ENCODE assay signal across 31 mouse cellular contexts in the genomic region with DNA sequence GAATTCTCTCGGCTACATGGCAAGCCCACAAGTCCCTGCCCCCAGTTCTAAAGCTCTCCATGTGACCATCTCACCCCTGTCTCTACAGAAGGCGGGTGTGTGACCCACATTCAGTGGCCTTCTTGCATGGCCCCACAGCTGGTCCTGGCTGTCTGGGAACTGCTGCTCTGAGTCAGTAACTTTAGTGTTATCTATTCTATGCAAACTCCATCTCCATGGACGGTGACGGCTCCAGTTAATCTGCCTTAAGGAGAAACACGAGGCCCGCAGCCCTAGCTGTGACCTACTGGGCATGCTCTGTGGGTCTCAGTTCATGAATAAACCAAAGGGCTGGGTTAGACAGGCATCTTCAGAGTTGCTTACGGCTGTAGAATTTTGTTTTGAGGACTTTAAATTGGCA. TPM values are rescaled to one million over a fixed set of nuclear protein-coding genes. Genes with fewer than 3 reads are reported as not detected.
DNase-seq lines count a peak whose midpoint lies in the region; ATAC-seq and TF ChIP-seq lines count a peak whose summit lies in the region.
"Had no signal": no experiment of that assay in that cellular context is flagged by ENCODE, and none has a peak within 500 bp of the region (broad histone marks: within the 10 kb centered on the region; RNA-seq: fewer than 3 reads in every experiment).

No protein-coding gene starts in this region.

- H3K9me3 ChIP-seq in erythroblast, embryonic 14.5 days (ENCODE audit: control insufficient read depth, low read length): no peaks in the 10 kb centered on the region
- no peaks in the 10 kb centered on the region for H3K9me3 ChIP-seq in heart, embryonic 13.5 days
- H3K9me3 ChIP-seq in MEL (replicated peaks; ENCODE audit: insufficient read depth, low read length): no peaks in the 10 kb centered on the region
- H3K9me3 ChIP-seq in liver, embryonic 14.5 days (ENCODE audit: control insufficient read depth, low read length): no peaks in the 10 kb centered on the region
- H3K9me3 ChIP-seq: embryonic facial prominence, embryonic 15.5 days; heart, embryonic 15.5 days; hindbrain, embryonic 10.5 days; limb, embryonic 12.5 days; neural tube, embryonic 13.5 days; stomach, embryonic 15.5 days had no signal

- no peak for TF ChIP-seq RAD21 in MEL (IDR thresholded peaks at IDR 0.05; ENCODE audit: low read depth, low read length)

- H3K79me2 ChIP-seq in MEL (ENCODE audit: control insufficient read depth, insufficient read depth, low read length, poor library complexity): 0 out of 2 replicates have a peak, but pooled peaks cover 5% of the 10 kb centered on the region

- intact Hi-C loops in heart, postnatal 25 days (cut with DNase I): no loop called here

- H3K27me3 ChIP-seq in erythroblast, embryonic 14.5 days (ENCODE audit: control insufficient read depth): no peaks in the 10 kb centered on the region; the same call in 1 of the 2 replicates
- no peaks in the 10 kb centered on the region for H3K27me3 ChIP-seq in heart, embryonic 13.5 days (replicated peaks)
- no peaks in the 10 kb centered on the region for H3K27me3 ChIP-seq in MEL (ENCODE audit: control insufficient read depth in 1 of 2, insufficient read depth in 2 of 2, low read length in 2 of 2)
- H3K27me3 ChIP-seq in liver, embryonic 14.5 days (ENCODE audit: control insufficient read depth, insufficient read depth, low read length): no peaks in the 10 kb centered on the region
- H3K27me3 ChIP-seq: embryonic facial prominence, embryonic 15.5 days; heart, embryonic 15.5 days; limb, embryonic 12.5 days; neural tube, embryonic 13.5 days; stomach, embryonic 15.5 days had no signal

- no peak for TF ChIP-seq POLR2A in MEL (IDR thresholded peaks at IDR 0.05; ENCODE audit: control insufficient read depth in 1 of 2, insufficient read depth in 1 of 2, low read depth in 1 of 2, low read length in 2 of 2, poor library complexity in 1 of 2)

- no peak for TF ChIP-seq EP300 in MEL (IDR thresholded peaks at IDR 0.05; ENCODE audit: low read depth in 1 of 2, low read length in 2 of 2)
- TF ChIP-seq EP300 in liver, embryonic 14.5 days (IDR thresholded peaks at IDR 0.05; ENCODE audit: low read depth): peak; percentile 43; the same call in 1 of the 2 replicates

- H3K9ac ChIP-seq in heart, embryonic 13.5 days: 0 out of 2 replicates have a peak overlapping the region, but pooled peaks have one; percentile 28
- no peak overlapping the region for H3K9ac ChIP-seq in MEL (ENCODE audit: control insufficient read depth, low read depth, low read length, poor library complexity, severe bottlenecking)
- H3K9ac ChIP-seq in liver, embryonic 14.5 days (replicated peaks): peak overlapping the region; percentile 49
- H3K9ac ChIP-seq: embryonic facial prominence, embryonic 15.5 days; heart, embryonic 15.5 days; limb, embryonic 12.5 days; lung, embryonic 14.5 days; neural tube, embryonic 13.5 days; stomach, embryonic 15.5 days had no signal

- peaks cover 80% of the 10 kb centered on the region for H3K36me3 ChIP-seq in erythroblast, embryonic 14.5 days (ENCODE audit: control insufficient read depth)
- H3K36me3 ChIP-seq in heart, embryonic 13.5 days: peaks cover 23% of the 10 kb centered on the region
- H3K36me3 ChIP-seq in MEL (ENCODE audit: control insufficient read depth in 1 of 2, insufficient read depth in 2 of 2, low read length in 2 of 2): peaks cover 0 to 22% of the 10 kb centered on the region in 2 experiments; a peak in 2 of 4 replicates
- H3K36me3 ChIP-seq in liver, embryonic 14.5 days (replicated peaks; ENCODE audit: control insufficient read depth, insufficient read depth, low read depth): peaks cover 45% of the 10 kb centered on the region
- H3K36me3 ChIP-seq: embryonic facial prominence, embryonic 15.5 days; neural tube, embryonic 13.5 days; stomach, embryonic 15.5 days had no signal

- WGBS in heart, embryonic 13.5 days: 58% methylated on average over 7 of the region's 7 CpGs
- WGBS in liver, embryonic 14.5 days (ENCODE audit: insufficient replicate concordance): 23% methylated on average over 7 of the region's 7 CpGs

- DNase-seq in heart, postnatal 25 days (ENCODE audit: low spot score): no peak
- DNase-seq in MEL (ENCODE audit: low read depth, low spot score): peak; percentile 61
- peak in 1 of 3 experiments; percentile 62 for DNase-seq in liver, embryonic 14.5 days (ENCODE audit: low read depth in 3 of 3, low spot score in 3 of 3)
- no peak for DNase-seq in thymus, postnatal 36 days
- no peak for DNase-seq in ovary, postnatal 14 days (ENCODE audit: low spot score)
- DNase-seq: adrenal gland, postnatal 14 days; cerebellum, adult 11 months; cerebellum, postnatal 10 days; kidney, adult 2 months; kidney, postnatal 10 days; lung, embryonic 14.5 days; lung, postnatal 36 days; right cerebral cortex, postnatal 25 days; thymus, adult 18-20 months had no signal

- H3K4me1 ChIP-seq in erythroblast, embryonic 14.5 days (ENCODE audit: control insufficient read depth): peaks cover 90% of the 10 kb centered on the region
- peaks cover 51% of the 10 kb centered on the region for H3K4me1 ChIP-seq in heart, embryonic 13.5 days
- peaks cover 20 to 31% of the 10 kb centered on the region in 2 experiments for H3K4me1 ChIP-seq in MEL (ENCODE audit: control insufficient read depth in 1 of 2, insufficient read depth in 2 of 2, low read length in 2 of 2)
- H3K4me1 ChIP-seq in liver, embryonic 14.5 days (replicated peaks; ENCODE audit: control insufficient read depth in 2 of 2, insufficient read depth in 2 of 2, low read length in 1 of 2): peaks cover 34 to 50% of the 10 kb centered on the region in 2 experiments

- H3K27ac ChIP-seq in heart, embryonic 13.5 days (replicated peaks): no peak overlapping the region
- peak overlapping the region; percentile 33; the same call in 1 of the 2 replicates for H3K27ac ChIP-seq in MEL (ENCODE audit: control insufficient read depth, low read depth, low read length)
- peak overlapping the region; percentile 75 for H3K27ac ChIP-seq in liver, embryonic 14.5 days
- H3K27ac ChIP-seq: embryonic facial prominence, embryonic 15.5 days; heart, embryonic 15.5 days; neural tube, embryonic 13.5 days; stomach, embryonic 15.5 days had no signal

- TF ChIP-seq CTCF in MEL (IDR thresholded peaks at IDR 0.05 in 2 of 3, conservative IDR thresholded peaks at IDR 0.05 in 1 of 3; ENCODE audit: control insufficient read depth in 1 of 3, insufficient read depth in 1 of 3, low read depth in 2 of 3, low read length in 3 of 3, poor library complexity in 1 of 3, severe bottlenecking in 1 of 3): no peak
- no peak for TF ChIP-seq CTCF in liver, embryonic 14.5 days (IDR thresholded peaks at IDR 0.05; ENCODE audit: low read depth)

- peak overlapping the region; percentile 39 for H3K4me3 ChIP-seq in erythroblast, embryonic 14.5 days (replicated peaks)
- H3K4me3 ChIP-seq in heart, embryonic 13.5 days: no peak overlapping the region
- H3K4me3 ChIP-seq in MEL (ENCODE audit: control insufficient read depth in 1 of 2, insufficient read depth in 1 of 2, low read depth in 2 of 2, low read length in 2 of 2): no peak overlapping the region
- peak overlapping the region in 1 of 2 experiments; percentile 15; a peak in 2 of 4 replicates for H3K4me3 ChIP-seq in liver, embryonic 14.5 days (ENCODE audit: insufficient read depth in 1 of 2, low read depth in 2 of 2, low read length in 2 of 2)
- H3K4me3 ChIP-seq: embryonic facial prominence, embryonic 15.5 days; heart, embryonic 15.5 days; hindbrain, embryonic 10.5 days; limb, embryonic 12.5 days; neural tube, embryonic 13.5 days; stomach, embryonic 15.5 days had no signal

- H3K4me2 ChIP-seq in heart, embryonic 13.5 days: no peak overlapping the region
- H3K4me2 ChIP-seq in liver, embryonic 14.5 days (ENCODE audit: low read depth): peak overlapping the region; percentile 47
- H3K4me2 ChIP-seq: embryonic facial prominence, embryonic 15.5 days; heart, embryonic 15.5 days; limb, embryonic 12.5 days; lung, embryonic 14.5 days; midbrain, embryonic 11.5 days; neural tube, embryonic 13.5 days; stomach, embryonic 15.5 days had no signal

- no peak for ATAC-seq in erythroblast, adult 5-6 weeks (replicated peaks; ENCODE audit: low FRiP score, poor library complexity, severe bottlenecking)
- no peak for ATAC-seq in heart, embryonic 13.5 days (ENCODE audit: extremely low read depth, insufficient number of reproducible peaks, low FRiP score, low TSS enrichment)
- peak; percentile 34 for ATAC-seq in liver, embryonic 14.5 days (ENCODE audit: insufficient read depth)
- ATAC-seq: CD4-positive, CD25-positive, alpha-beta regulatory T cell, adult 4 months; forebrain, embryonic 14.5 days had no signal

RNA-seq across cellular contexts. Expression of a gene that starts 10.7 kb away (rescaled TPM):
- not detected in 2 replicates for polyA plus RNA-seq in erythroblast, embryonic 14.5 days (2012)
- total RNA-seq in erythroblast, adult 5-6 weeks (2015; ENCODE audit: low replicate concordance): 1.9 and 2.1 TPM in 2 replicates
- 2.9 and 4.3 TPM in 2 replicates for total RNA-seq in erythroblast, adult 5-6 weeks (2017; ENCODE audit: low replicate concordance)
- polyA plus RNA-seq in heart, embryonic 13.5 days (2015; fragmentation: Nextera tagmentation; extraction: Ambion mirVana): 0.24 and 0.34 TPM in 2 replicates
- under 1 TPM; 0.70 to 0.78 TPM for total RNA-seq in heart, postnatal 25 days (2021)
- total RNA-seq in MEL (2012; rRNA removed): 0.10 and 0.12 TPM in 2 replicates
- under 1 TPM in 1 of 2 experiments, not detected in 1; 0.21 TPM for polyA plus RNA-seq in MEL (2012; ENCODE audit: insufficient read depth in 1 of 2, insufficient read length in 2 of 2, low read depth in 1 of 2, low replicate concordance in 2 of 2, missing spikeins in 1 of 2)
- 0.93 and 1.1 TPM in 2 replicates for polyA plus RNA-seq in liver, embryonic 14.5 days (2012; rRNA removed)
- 1.0 and 1.3 TPM in 2 replicates for polyA plus RNA-seq in liver, embryonic 14.5 days (2014; fragmentation: Nextera tagmentation; extraction: Ambion mirVana)
- polyA plus RNA-seq: CD4-positive, CD25-positive, alpha-beta regulatory T cell, adult 4 months had no signal

RNA-seq across cellular contexts. Expression of a gene that starts 16.9 kb away (rescaled TPM):
- polyA plus RNA-seq in erythroblast, embryonic 14.5 days (2012): 8.1 and 9.7 TPM in 2 replicates
- total RNA-seq in erythroblast, adult 5-6 weeks (2015; ENCODE audit: low replicate concordance): 27.3 and 37.2 TPM in 2 replicates
- 49.4 and 58.3 TPM in 2 replicates for total RNA-seq in erythroblast, adult 5-6 weeks (2017; ENCODE audit: low replicate concordance)
- polyA plus RNA-seq in heart, embryonic 13.5 days (2015; fragmentation: Nextera tagmentation; extraction: Ambion mirVana): 7.0 and 8.8 TPM in 2 replicates
- 10 to 100 TPM; 35.3 to 58.5 TPM for total RNA-seq in heart, postnatal 25 days (2021)
- total RNA-seq in MEL (2012; rRNA removed): 0.92 and 2.1 TPM in 2 replicates
- polyA plus RNA-seq in MEL (2012; ENCODE audit: insufficient read depth in 1 of 2, insufficient read length in 2 of 2, low read depth in 1 of 2, low replicate concordance in 2 of 2, missing spikeins in 1 of 2): 1 to 10 TPM in 1 of 2 experiments, not detected in 1; 4.5 TPM
- 14.6 and 14.7 TPM in 2 replicates for polyA plus RNA-seq in liver, embryonic 14.5 days (2012; rRNA removed)
- polyA plus RNA-seq in liver, embryonic 14.5 days (2014; fragmentation: Nextera tagmentation; extraction: Ambion mirVana): 18.4 and 20.1 TPM in 2 replicates

RNA-seq across cellular contexts. Expression of a gene that starts 28.6 kb away (rescaled TPM):
- polyA plus RNA-seq in erythroblast, embryonic 14.5 days (2012): not detected in 2 replicates
- total RNA-seq in erythroblast, adult 5-6 weeks (2015; ENCODE audit: low replicate concordance): not detected in 2 replicates
- not detected in 2 replicates for total RNA-seq in erythroblast, adult 5-6 weeks (2017; ENCODE audit: low replicate concordance)
- 0.90 and 1.2 TPM in 2 replicates for polyA plus RNA-seq in heart, embryonic 13.5 days (2015; fragmentation: Nextera tagmentation; extraction: Ambion mirVana)
- total RNA-seq in heart, postnatal 25 days (2021): 1 to 10 TPM; 1.3 to 2.1 TPM
- total RNA-seq in MEL (2012; rRNA removed): 0.07 and 0.15 TPM in 2 replicates
- under 1 TPM in 1 of 2 experiments, not detected in 1; 0.07 TPM for polyA plus RNA-seq in MEL (2012; ENCODE audit: insufficient read depth in 1 of 2, insufficient read length in 2 of 2, low read depth in 1 of 2, low replicate concordance in 2 of 2, missing spikeins in 1 of 2)
- 0.06 and 0.07 TPM in 2 replicates for polyA plus RNA-seq in liver, embryonic 14.5 days (2012; rRNA removed)
- polyA plus RNA-seq in liver, embryonic 14.5 days (2014; fragmentation: Nextera tagmentation; extraction: Ambion mirVana): 0.20 TPM in 1 of 2 replicates, not detected in the other
- polyA plus RNA-seq: CD4-positive, CD25-positive, alpha-beta regulatory T cell, adult 4 months had no signal

RNA-seq across cellular contexts. Expression of a gene that starts 42.0 kb away (rescaled TPM):
- 0.02 and 0.06 TPM in 2 replicates for polyA plus RNA-seq in erythroblast, embryonic 14.5 days (2012)
- not detected in 2 replicates for total RNA-seq in erythroblast, adult 5-6 weeks (2015; ENCODE audit: low replicate concordance)
- total RNA-seq in erythroblast, adult 5-6 weeks (2017; ENCODE audit: low replicate concordance): not detected in 2 replicates
- not detected in 2 replicates for polyA plus RNA-seq in heart, embryonic 13.5 days (2015; fragmentation: Nextera tagmentation; extraction: Ambion mirVana)
- total RNA-seq in heart, postnatal 25 days (2021): not detected
- not detected in 2 replicates for total RNA-seq in MEL (2012; rRNA removed)
- not detected for polyA plus RNA-seq in MEL (2012; ENCODE audit: insufficient read depth in 1 of 2, insufficient read length in 2 of 2, low read depth in 1 of 2, low replicate concordance in 2 of 2, missing spikeins in 1 of 2)
- polyA plus RNA-seq in liver, embryonic 14.5 days (2012; rRNA removed): 0.03 and 0.05 TPM in 2 replicates
- polyA plus RNA-seq in liver, embryonic 14.5 days (2014; fragmentation: Nextera tagmentation; extraction: Ambion mirVana): not detected in 2 replicates
- total RNA-seq: adrenal gland, postnatal 14 days; ES-E14; gastrocnemius, postnatal 4 days; layer of hippocampus, adult 18-20 months; left cerebral cortex, adult 18-20 months had no signal
- polyA plus RNA-seq: CD4-positive, CD25-positive, alpha-beta regulatory T cell, adult 4 months; forebrain, embryonic 14.5 days; heart, embryonic 15.5 days; hindbrain, embryonic 10.5 days; kidney, adult 2 months; lung, embryonic 14.5 days; midbrain, embryonic 11.5 days; neural tube, embryonic 13.5 days; spleen, adult 2 months had no signal

RNA-seq across cellular contexts. Expression of a gene that starts 43.2 kb away (rescaled TPM):
- 5.5 and 10.5 TPM in 2 replicates for polyA plus RNA-seq in erythroblast, embryonic 14.5 days (2012)
- total RNA-seq in erythroblast, adult 5-6 weeks (2015; ENCODE audit: low replicate concordance): 4.2 and 6.5 TPM in 2 replicates
- total RNA-seq in erythroblast, adult 5-6 weeks (2017; ENCODE audit: low replicate concordance): 7.7 and 8.8 TPM in 2 replicates
- polyA plus RNA-seq in heart, embryonic 13.5 days (2015; fragmentation: Nextera tagmentation; extraction: Ambion mirVana): 68.4 and 75.8 TPM in 2 replicates
- 10 to 100 TPM; 82.2 to 91.1 TPM for total RNA-seq in heart, postnatal 25 days (2021)
- 49.1 and 53.0 TPM in 2 replicates for total RNA-seq in MEL (2012; rRNA removed)
- 10 to 100 TPM in 1 of 2 experiments, not detected in 1; 73.2 TPM for polyA plus RNA-seq in MEL (2012; ENCODE audit: insufficient read depth in 1 of 2, insufficient read length in 2 of 2, low read depth in 1 of 2, low replicate concordance in 2 of 2, missing spikeins in 1 of 2)
- 22.6 and 23.3 TPM in 2 replicates for polyA plus RNA-seq in liver, embryonic 14.5 days (2012; rRNA removed)
- 61.4 and 62.3 TPM in 2 replicates for polyA plus RNA-seq in liver, embryonic 14.5 days (2014; fragmentation: Nextera tagmentation; extraction: Ambion mirVana)
